Mouse (Mus musculus) C3H10T1/2 (cell line): ENCODE measurements around the gene Lrrc3. TPM values are rescaled to one million over a fixed set of nuclear protein-coding genes. Genes with fewer than 3 reads are reported as not detected.

ENCODE experiments used
- polyA plus RNA-seq, 2 experiments: library from polyadenylated mRNA; unstranded; fragments of >200 nt; fragmentation: generic; extraction: Trizol; gene quantifications; one replicate each; pipeline ENCODE4 v1.2.1; 2012; ENCODE audit warnings: missing spikeins in 2 of 2

Gene Lrrc3
- polyA plus RNA-seq = not detected

GRCm38 (mm10) chr10:77902211-77902893 is at the start of gene Lrrc3:
Gene Lrrc3, minus strand, starts transcription at chr10:77902536.

GRCm38 (mm10) chr10:77861675-77862074 is 40.7 kb downstream of the Lrrc3 start, which contains the start of gene Gm3285:
Gene Gm3285, plus strand, starts transcription at chr10:77861975.

DNA sequence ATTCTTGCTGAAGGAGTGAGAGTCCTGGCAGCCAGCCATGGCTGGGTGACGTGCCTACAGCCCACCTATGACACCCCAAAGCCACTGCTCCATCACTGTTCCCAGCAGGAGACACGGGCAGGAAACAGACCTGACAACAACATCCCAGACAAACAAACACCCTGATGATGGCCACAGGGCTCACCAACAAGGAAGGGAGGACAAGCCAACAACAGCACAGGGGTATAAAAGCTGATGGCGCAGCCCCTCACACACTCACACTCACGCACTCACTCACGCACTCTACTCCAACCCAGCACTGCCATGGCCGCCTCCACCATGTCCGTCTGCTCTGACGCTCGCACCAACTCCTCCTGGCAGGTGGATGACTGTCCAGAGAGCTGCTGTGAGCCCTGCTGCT is 49.8 kb downstream of the Lrrc3 start, which contains the start of gene Gm10318:
Gene Gm10318 (plus strand): TSS at position 301 of the 400 bp plus-strand sequence.

Other genes with a start within 250 kb of the Lrrc3 start
- not detected for gene Tspear, start 216.0 kb downstream of the Lrrc3 start, polyA plus RNA-seq
- gene Gm19402, start 211.8 kb downstream of the Lrrc3 start, polyA plus RNA-seq = not detected
- gene Gm9508, start 205.3 kb downstream of the Lrrc3 start, polyA plus RNA-seq = not detected
- not detected for gene Gm10272, start 195.9 kb downstream of the Lrrc3 start, polyA plus RNA-seq
- gene Gm10024, start 191.1 kb downstream of the Lrrc3 start, polyA plus RNA-seq = not detected
- gene Gm10142, start 186.7 kb downstream of the Lrrc3 start, polyA plus RNA-seq = not detected
- gene Krtap12-1, start 181.9 kb downstream of the Lrrc3 start, polyA plus RNA-seq = not detected
- gene Gm10100, start 176.1 kb downstream of the Lrrc3 start, polyA plus RNA-seq = not detected
- gene Gm18596, start 159.9 kb downstream of the Lrrc3 start, polyA plus RNA-seq = not detected
- gene Gm9736, start 151.2 kb downstream of the Lrrc3 start, polyA plus RNA-seq = not detected
- gene Gm3233, start 142.9 kb downstream of the Lrrc3 start, polyA plus RNA-seq = not detected
- not detected for gene Gm3238, start 131.2 kb downstream of the Lrrc3 start, polyA plus RNA-seq
- not detected for gene Gm7138, start 125.6 kb downstream of the Lrrc3 start, polyA plus RNA-seq
- not detected for gene Gm3250, start 120.0 kb downstream of the Lrrc3 start, polyA plus RNA-seq
- gene Gm7137, start 114.3 kb downstream of the Lrrc3 start, polyA plus RNA-seq = not detected
- gene Gm9639, start 107.5 kb downstream of the Lrrc3 start, polyA plus RNA-seq = not detected
- gene Gm19668, start 103.4 kb downstream of the Lrrc3 start, polyA plus RNA-seq = not detected
- not detected for gene Gm9507, start 90.7 kb downstream of the Lrrc3 start, polyA plus RNA-seq
- gene Gm2696, start 87.9 kb downstream of the Lrrc3 start, polyA plus RNA-seq = not detected
- gene Krtap10-4, start 75.4 kb downstream of the Lrrc3 start, polyA plus RNA-seq = not detected
- not detected for gene Krtap10-10, start 66.6 kb downstream of the Lrrc3 start, polyA plus RNA-seq
- not detected for gene Gm36176, start 55.7 kb downstream of the Lrrc3 start, polyA plus RNA-seq
- gene Gm10318, start 49.7 kb downstream of the Lrrc3 start, polyA plus RNA-seq = not detected
- not detected for gene Gm3285, start 40.6 kb downstream of the Lrrc3 start, polyA plus RNA-seq
- under 1 TPM; 0.04 to 0.35 TPM for gene Trpm2, start 68.0 kb upstream of the Lrrc3 start, polyA plus RNA-seq
- 10 to 100 TPM; 35.9 to 36.8 TPM for gene 1810043G02Rik, start 76.0 kb upstream of the Lrrc3 start, polyA plus RNA-seq
- gene Pfkl, start 107.5 kb upstream of the Lrrc3 start, polyA plus RNA-seq = 10 to 100 TPM; 46.2 to 73.2 TPM
- gene Dnmt3l, start 139.4 kb upstream of the Lrrc3 start, polyA plus RNA-seq = not detected
- gene Aire, start 141.1 kb upstream of the Lrrc3 start, polyA plus RNA-seq = not detected
- gene Icosl, start 166.8 kb upstream of the Lrrc3 start, polyA plus RNA-seq = under 1 TPM in 1 of 2 experiments, not detected in 1; 0.02 TPM